Mouse (Mus musculus): ENCODE measurements around the gene Cep290. TPM values are rescaled to one million over a fixed set of nuclear protein-coding genes. Genes with fewer than 3 reads are reported as not detected.
"Not testable (repeated sequence)": the region's sequence is repeated elsewhere in the genome, so short reads cannot be mapped to it uniquely, and the experiment has no call there.

Gene Cep290
- polyA plus RNA-seq, 1 experiment, result 0.89 TPM

- no peaks in the 10 kb centered on the region for H3K36me3 ChIP-seq (ENCODE audit: control insufficient read depth, insufficient read depth)
- no peak overlapping the region for H3K4me2 ChIP-seq (ENCODE audit: low read depth)
- no peaks in the 10 kb centered on the region for H3K27me3 ChIP-seq (ENCODE audit: control insufficient read depth, insufficient read depth, insufficient read length)
- H3K79me2 ChIP-seq (ENCODE audit: control insufficient read depth, insufficient read depth), result no peaks in the 10 kb centered on the region
- H3K4me3 ChIP-seq, result no peak overlapping the region
- TF ChIP-seq E2F4 (IDR thresholded peaks at IDR 0.05; ENCODE audit: insufficient read depth) (no peak), MYOD1 (IDR thresholded peaks at IDR 0.05; ENCODE audit: control insufficient read depth in 1 of 3, insufficient read length in 2 of 3, low read depth in 2 of 3) (no peak), REST (IDR thresholded peaks at IDR 0.05; ENCODE audit: insufficient read depth, insufficient read length) (no peak), USF1 (IDR thresholded peaks at IDR 0.05; ENCODE audit: low read depth) (no peak), TCF3 (IDR thresholded peaks at IDR 0.05; ENCODE audit: insufficient read length, low read depth) (no peak), TCF12 (IDR thresholded peaks at IDR 0.05; ENCODE audit: insufficient read depth, poor library complexity, severe bottlenecking) (no peak), MAX (IDR thresholded peaks at IDR 0.05; ENCODE audit: low read depth) (no peak), POLR2AphosphoS2 (IDR thresholded peaks at IDR 0.05; ENCODE audit: insufficient read length, low read depth) (no peak), POLR2A (IDR thresholded peaks at IDR 0.05; ENCODE audit: insufficient read length, low read depth) (no peak), CEBPB (IDR thresholded peaks at IDR 0.05; ENCODE audit: insufficient read depth, poor library complexity, severe bottlenecking) (no peak), MYOG (IDR thresholded peaks at IDR 0.05; ENCODE audit: control insufficient read depth in 1 of 3, insufficient read depth in 1 of 3, insufficient read length in 2 of 3, low read depth in 2 of 3) (no peak), SRF (IDR thresholded peaks at IDR 0.05; ENCODE audit: control insufficient read depth, insufficient read length, low read depth) (no peak)
- H3ac ChIP-seq (ENCODE audit: control insufficient read depth, insufficient read length), result no peak overlapping the region
These were observed 34.3 kb downstream of the Cep290 start for GRCm38 (mm10) chr10:100521617-100522016.

GRCm38 (mm10) chr10:100522330-100522729 lies 35.0 kb downstream of the Cep290 start:
- H3K79me2 ChIP-seq (ENCODE audit: control insufficient read depth, insufficient read depth), result no peaks in the 10 kb centered on the region

GRCm38 (mm10) chr10:100524499-100525390 lies 37.4 kb downstream of the Cep290 start:
- H3ac ChIP-seq (ENCODE audit: control insufficient read depth, insufficient read length), result no peak overlapping the region
- H3K4me2 ChIP-seq (ENCODE audit: low read depth), result no peak overlapping the region
- TF ChIP-seq TCF12 (IDR thresholded peaks at IDR 0.05; ENCODE audit: insufficient read depth, poor library complexity, severe bottlenecking) (no peak), POLR2A (IDR thresholded peaks at IDR 0.05; ENCODE audit: insufficient read length, low read depth) (no peak), MYOD1 (IDR thresholded peaks at IDR 0.05; ENCODE audit: control insufficient read depth in 1 of 3, insufficient read length in 2 of 3, low read depth in 2 of 3) (no peak), MAX (IDR thresholded peaks at IDR 0.05; ENCODE audit: low read depth) (no peak), SRF (IDR thresholded peaks at IDR 0.05; ENCODE audit: control insufficient read depth, insufficient read length, low read depth) (no peak), TCF3 (IDR thresholded peaks at IDR 0.05; ENCODE audit: insufficient read length, low read depth) (no peak), E2F4 (IDR thresholded peaks at IDR 0.05; ENCODE audit: insufficient read depth) (no peak), POLR2AphosphoS2 (IDR thresholded peaks at IDR 0.05; ENCODE audit: insufficient read length, low read depth) (no peak), CEBPB (IDR thresholded peaks at IDR 0.05; ENCODE audit: insufficient read depth, poor library complexity, severe bottlenecking) (no peak), MYOG (IDR thresholded peaks at IDR 0.05; ENCODE audit: control insufficient read depth in 1 of 3, insufficient read depth in 1 of 3, insufficient read length in 2 of 3, low read depth in 2 of 3) (no peak), USF1 (IDR thresholded peaks at IDR 0.05; ENCODE audit: low read depth) (no peak)
- no peaks in the 10 kb centered on the region for H3K36me3 ChIP-seq (ENCODE audit: control insufficient read depth, insufficient read depth)
- H3K79me2 ChIP-seq (ENCODE audit: control insufficient read depth, insufficient read depth), result no peaks in the 10 kb centered on the region
- no peak overlapping the region for H3K4me3 ChIP-seq
- no peaks in the 10 kb centered on the region for H3K27me3 ChIP-seq (ENCODE audit: control insufficient read depth, insufficient read depth, insufficient read length)

More at GRCm38 (mm10) chr10:100522330-100522729, 35.0 kb downstream of the Cep290 start:
- Histone ChIP-seq H3K27me3 (ENCODE audit: control insufficient read depth, insufficient read depth, insufficient read length) (no peaks in the 10 kb centered on the region), H3K4me3 (no peak overlapping the region), H3ac (ENCODE audit: control insufficient read depth, insufficient read length) (no peak overlapping the region), H3K36me3 (ENCODE audit: control insufficient read depth, insufficient read depth) (no peaks in the 10 kb centered on the region), H3K4me2 (ENCODE audit: low read depth) (no peak overlapping the region)
- TF ChIP-seq MYOG (IDR thresholded peaks at IDR 0.05; ENCODE audit: control insufficient read depth in 1 of 3, insufficient read depth in 1 of 3, insufficient read length in 2 of 3, low read depth in 2 of 3) (no peak), SRF (IDR thresholded peaks at IDR 0.05; ENCODE audit: control insufficient read depth, insufficient read length, low read depth) (no peak), REST (IDR thresholded peaks at IDR 0.05; ENCODE audit: insufficient read depth, insufficient read length) (no peak), TCF3 (IDR thresholded peaks at IDR 0.05; ENCODE audit: insufficient read length, low read depth) (no peak), MYOD1 (IDR thresholded peaks at IDR 0.05; ENCODE audit: control insufficient read depth in 1 of 3, insufficient read length in 2 of 3, low read depth in 2 of 3) (no peak), USF1 (IDR thresholded peaks at IDR 0.05; ENCODE audit: low read depth) (no peak), MAX (IDR thresholded peaks at IDR 0.05; ENCODE audit: low read depth) (no peak), POLR2A (IDR thresholded peaks at IDR 0.05; ENCODE audit: insufficient read length, low read depth) (no peak), E2F4 (IDR thresholded peaks at IDR 0.05; ENCODE audit: insufficient read depth) (no peak), CEBPB (IDR thresholded peaks at IDR 0.05; ENCODE audit: insufficient read depth, poor library complexity, severe bottlenecking) (no peak), TCF12 (IDR thresholded peaks at IDR 0.05; ENCODE audit: insufficient read depth, poor library complexity, severe bottlenecking) (no peak), POLR2AphosphoS2 (IDR thresholded peaks at IDR 0.05; ENCODE audit: insufficient read length, low read depth) (no peak)

GRCm38 (mm10) chr10:100556566-100557175 lies 69.3 kb downstream of the Cep290 start:
- no peak overlapping the region for H3K4me3 ChIP-seq
- no peaks in the 10 kb centered on the region for H3K79me2 ChIP-seq (ENCODE audit: control insufficient read depth, insufficient read depth)
- TF ChIP-seq CEBPB (IDR thresholded peaks at IDR 0.05; ENCODE audit: insufficient read depth, poor library complexity, severe bottlenecking) (no peak), USF1 (IDR thresholded peaks at IDR 0.05; ENCODE audit: low read depth) (no peak), REST (IDR thresholded peaks at IDR 0.05; ENCODE audit: insufficient read depth, insufficient read length) (no peak), TCF3 (IDR thresholded peaks at IDR 0.05; ENCODE audit: insufficient read length, low read depth) (no peak), MYOG (IDR thresholded peaks at IDR 0.05; ENCODE audit: control insufficient read depth in 1 of 3, insufficient read depth in 1 of 3, insufficient read length in 2 of 3, low read depth in 2 of 3) (no peak), SRF (IDR thresholded peaks at IDR 0.05; ENCODE audit: control insufficient read depth, insufficient read length, low read depth) (no peak), E2F4 (IDR thresholded peaks at IDR 0.05; ENCODE audit: insufficient read depth) (no peak), MYOD1 (IDR thresholded peaks at IDR 0.05; ENCODE audit: control insufficient read depth in 1 of 3, insufficient read length in 2 of 3, low read depth in 2 of 3) (no peak), POLR2AphosphoS2 (IDR thresholded peaks at IDR 0.05; ENCODE audit: insufficient read length, low read depth) (no peak)
- no peak overlapping the region for H3K4me2 ChIP-seq (ENCODE audit: low read depth)
- H3ac ChIP-seq (ENCODE audit: control insufficient read depth, insufficient read length), result no peak overlapping the region
- H3K27me3 ChIP-seq (ENCODE audit: control insufficient read depth, insufficient read depth, insufficient read length), result no peaks in the 10 kb centered on the region
- H3K36me3 ChIP-seq (ENCODE audit: control insufficient read depth, insufficient read depth), result peaks cover 8% of the 10 kb centered on the region

GRCm38 (mm10) chr10:100560194-100560883 lies 73.0 kb downstream of the Cep290 start:
- H3K4me2 ChIP-seq (ENCODE audit: low read depth); H3K27me3 ChIP-seq (ENCODE audit: control insufficient read depth, insufficient read depth, insufficient read length); H3ac ChIP-seq (ENCODE audit: control insufficient read depth, insufficient read length); H3K4me3 ChIP-seq; H3K79me2 ChIP-seq (ENCODE audit: control insufficient read depth, insufficient read depth): not testable (repeated sequence)
- H3K36me3 ChIP-seq (ENCODE audit: control insufficient read depth, insufficient read depth), result peaks cover 13% of the 10 kb centered on the region
